Mouse (Mus musculus) forebrain, embryonic 10.5 days (tissue): ENCODE results near the gene Fam207a. TPM values are rescaled to one million over a fixed set of nuclear protein-coding genes. Genes with fewer than 3 reads are reported as not detected.

Source experiments
- DNase-seq: peaks from one replicate; pipeline ENCODE4 v3.0.0-alpha.2; 2017; ENCODE audit warnings: low spot score; ENCODE audit errors: extremely low spot score
- H3K27ac ChIP-seq: fragments of 300-500 bp; sonication (generic); 2 replicates; pipeline ENCODE4 v1.5.1; 2016; ENCODE audit warnings: mild to moderate bottlenecking
- H3K27me3 ChIP-seq: fragments of 300-500 bp; sonication (generic); 2 replicates; pipeline ENCODE4 v1.6.1; 2016; ENCODE audit warnings: mild to moderate bottlenecking; ENCODE audit not compliant: poor library complexity, severe bottlenecking
- H3K36me3 ChIP-seq: fragments of 300-500 bp; sonication (generic); replicated peaks from 2 replicates; pipeline ENCODE4 v1.6.1; 2016; ENCODE audit warnings: mild to moderate bottlenecking, moderate library complexity
- H3K4me1 ChIP-seq: fragments of 300-500 bp; sonication (generic); 2 replicates; pipeline ENCODE4 v1.6.1; 2016
- H3K4me3 ChIP-seq: fragments of 300-500 bp; sonication (generic); 2 replicates; pipeline ENCODE4 v1.5.1; 2016; ENCODE audit warnings: mild to moderate bottlenecking, moderate library complexity
- H3K9me3 ChIP-seq: fragments of 300-500 bp; sonication (generic); 2 replicates; pipeline ENCODE4 v1.6.1; 2016; ENCODE audit warnings: mild to moderate bottlenecking, moderate library complexity
- WGBS: fragments of 180-500 bp; shearing (Covaris S2); methylation state at CpG from one replicate; pipeline ENCODE4 v1.1.7; 2016; 5-methylcytosine and 5-hydroxymethylcytosine counted together
- polyA plus RNA-seq: library from polyadenylated mRNA; unstranded; fragments of >200 nt; fragmentation: Nextera tagmentation; extraction: Ambion mirVana; gene quantifications from 2 replicates; pipeline ENCODE4 v1.2.1, GENCODE M21; 2016

Fam207a gene
- polyA plus RNA-seq, 1 experiment from 2014 or later, result 43.2 TPM

GRCm38 (mm10) chr10:77439026-77439425, 76.6 kb downstream of the Fam207a start:
- no peaks in the 10 kb centered on the region for H3K36me3 ChIP-seq
- 81% methylated on average over 3 of the region's 3 CpGs for WGBS
- H3K27me3 ChIP-seq, result no peaks in the 10 kb centered on the region
- H3K4me3 ChIP-seq, result no peak overlapping the region
- no peaks in the 10 kb centered on the region for H3K9me3 ChIP-seq
- DNase-seq, result no peak
- H3K4me1 ChIP-seq, result peaks cover 32% of the 10 kb centered on the region
- no peak overlapping the region for H3K27ac ChIP-seq

- peaks cover 32% of the 10 kb centered on the region for H3K4me1 ChIP-seq
- H3K4me3 ChIP-seq, result no peak overlapping the region
- no peak overlapping the region for H3K27ac ChIP-seq
- 86% methylated on average over 1 of the region's 1 CpGs for WGBS
- no peaks in the 10 kb centered on the region for H3K9me3 ChIP-seq
- no peaks in the 10 kb centered on the region for H3K27me3 ChIP-seq
- no peak for DNase-seq
- no peaks in the 10 kb centered on the region for H3K36me3 ChIP-seq
Measured at GRCm38 (mm10) chr10:77438021-77438420, 77.6 kb downstream of the Fam207a start.

Other genes starting within 250 kb of the Fam207a start
- 6.3 and 7.1 TPM in 2 replicates for gene Adarb1, start 97.5 kb downstream of the Fam207a start, polyA plus RNA-seq
- gene Itgb2, start 14.5 kb upstream of the Fam207a start, polyA plus RNA-seq, result 0.44 and 0.76 TPM in 2 replicates
- 62.0 and 64.5 TPM in 2 replicates for gene Pttg1ip, start 65.9 kb upstream of the Fam207a start, polyA plus RNA-seq
- 439 and 448 TPM in 2 replicates for gene Sumo3, start 90.3 kb upstream of the Fam207a start, polyA plus RNA-seq
- gene Gm49325, start 90.4 kb upstream of the Fam207a start, polyA plus RNA-seq, result 3.1 and 3.4 TPM in 2 replicates
- 102 and 104 TPM in 2 replicates for gene Ube2g2, start 106.5 kb upstream of the Fam207a start, polyA plus RNA-seq
- 1.1 and 1.4 TPM in 2 replicates for gene Tspear, start 170.8 kb upstream of the Fam207a start, polyA plus RNA-seq
- gene Gm19402, start 175.0 kb upstream of the Fam207a start, polyA plus RNA-seq, result not detected in 2 replicates
- not detected in 2 replicates for gene Gm9508, start 181.4 kb upstream of the Fam207a start, polyA plus RNA-seq
- not detected in 2 replicates for gene Gm10272, start 190.8 kb upstream of the Fam207a start, polyA plus RNA-seq
- gene Gm10024, start 195.7 kb upstream of the Fam207a start, polyA plus RNA-seq, result not detected in 2 replicates
- not detected in 2 replicates for gene Gm10142, start 200.0 kb upstream of the Fam207a start, polyA plus RNA-seq
- not detected in 2 replicates for gene Krtap12-1, start 204.8 kb upstream of the Fam207a start, polyA plus RNA-seq
- gene Gm10100, start 210.7 kb upstream of the Fam207a start, polyA plus RNA-seq, result not detected in 2 replicates
- gene Gm18596, start 226.9 kb upstream of the Fam207a start, polyA plus RNA-seq, result not detected in 2 replicates
- gene Gm9736, start 235.6 kb upstream of the Fam207a start, polyA plus RNA-seq, result not detected in 2 replicates
- gene Gm3233, start 243.9 kb upstream of the Fam207a start, polyA plus RNA-seq, result not detected in 2 replicates